Mouse (Mus musculus) testis, adult 2 months (tissue): ENCODE data around the gene Dnajc30.

Experiments used
- CTCF ChIP-seq: fragments of 200-500 bp; IDR thresholded peaks from 2 replicates; pipeline ENCODE4 v1.5.1; 2012; ENCODE audit warnings: low read depth, mild to moderate bottlenecking, inconsistent platforms, low read length, moderate library complexity; ENCODE audit not compliant: control insufficient read depth, insufficient read depth, insufficient replicate concordance
- POLR2A ChIP-seq: fragments of 200-500 bp; IDR thresholded peaks from 2 replicates; pipeline ENCODE4 v1.6.1; 2012; ENCODE audit warnings: low read depth, mild to moderate bottlenecking, inconsistent platforms, low read length, moderate library complexity; ENCODE audit not compliant: control insufficient read depth

DNA sequence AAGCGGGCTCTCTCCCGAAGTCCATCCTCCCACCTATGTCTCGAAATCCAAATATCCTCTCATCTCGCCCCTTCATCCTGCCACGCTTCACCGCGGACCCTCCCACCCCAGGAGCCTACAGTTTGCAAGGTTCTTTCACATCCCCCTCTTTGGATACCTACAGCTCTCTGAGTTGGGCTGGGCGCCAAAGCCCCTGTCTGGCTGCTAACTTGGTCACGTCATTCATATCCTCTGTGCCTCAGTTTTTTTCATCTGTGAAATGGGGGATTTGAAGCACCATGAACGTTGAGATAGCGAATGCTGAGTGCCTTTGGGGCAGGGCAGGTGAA, 14.4 kb downstream of the Dnajc30 start:
- TF ChIP-seq POLR2A (no peak), CTCF (no peak; the same call in 1 of the 2 replicates)
